Mouse (Mus musculus): ENCODE results near the gene Gmfb.

GRCm38 (mm10) chr14:46803259-46803658 lies 18.8 kb downstream of the Gmfb start:
- TF ChIP-seq POLR2A (IDR thresholded peaks at IDR 0.05; ENCODE audit: low read depth, low read length) (no peak), CTCF (IDR thresholded peaks at IDR 0.05; ENCODE audit: borderline replicate concordance, insufficient read depth, low read length) (no peak)
